Mouse (Mus musculus) midbrain, embryonic 10.5 days (tissue): ENCODE measurements around the gene Sec14l1. TPM values are rescaled to one million over a fixed set of nuclear protein-coding genes. Genes with fewer than 3 reads are reported as not detected.

ENCODE experiments used
- DNase-seq: peaks from one replicate; pipeline ENCODE4 v3.0.0-alpha.2; 2017; ENCODE audit warnings: low spot score
- H3K27ac ChIP-seq: fragments of 300-500 bp; sonication (generic); replicated peaks from 2 replicates; pipeline ENCODE4 v1.5.1; 2016; ENCODE audit warnings: mild to moderate bottlenecking
- H3K27me3 ChIP-seq: fragments of 300-500 bp; sonication (generic); 2 replicates; pipeline ENCODE4 v1.6.1; 2016; ENCODE audit warnings: low read depth, mild to moderate bottlenecking; ENCODE audit not compliant: poor library complexity, severe bottlenecking
- H3K36me3 ChIP-seq: fragments of 300-500 bp; sonication (generic); 2 replicates; pipeline ENCODE4 v1.6.1; 2016; ENCODE audit warnings: mild to moderate bottlenecking, moderate library complexity
- H3K4me1 ChIP-seq: fragments of 300-500 bp; sonication (generic); 2 replicates; pipeline ENCODE4 v1.6.1; 2016
- H3K4me3 ChIP-seq: fragments of 300-500 bp; sonication (generic); 2 replicates; pipeline ENCODE4 v1.5.1; 2016; ENCODE audit warnings: mild to moderate bottlenecking, moderate library complexity
- H3K9me3 ChIP-seq: fragments of 300-500 bp; sonication (generic); replicated peaks from 2 replicates; pipeline ENCODE4 v1.6.1; 2016; ENCODE audit warnings: mild to moderate bottlenecking
- WGBS: fragments of 180-500 bp; shearing (Covaris S2); methylation state at CpG from one replicate; pipeline ENCODE4 v1.1.7; 2016; 5-methylcytosine and 5-hydroxymethylcytosine counted together
- polyA plus RNA-seq: library from polyadenylated mRNA; unstranded; fragments of >200 nt; fragmentation: Nextera tagmentation; extraction: Ambion mirVana; gene quantifications from 2 replicates; pipeline ENCODE4 v1.2.1, GENCODE M21; 2016

Gene Sec14l1
- polyA plus RNA-seq, 1 experiment from 2014 or later = 49.9 TPM

- 93% methylated on average over 18 of the region's 18 CpGs for WGBS
- Histone ChIP-seq H3K27ac (no peak overlapping the region), H3K4me3 (no peak overlapping the region), H3K4me1 (peaks cover under 1% of the 10 kb centered on the region), H3K36me3 (peaks cover 57% of the 10 kb centered on the region), H3K27me3 (no peaks in the 10 kb centered on the region), H3K9me3 (no peaks in the 10 kb centered on the region)
- DNase-seq = no peak
These were observed 26.5 kb downstream of the Sec14l1 start for GRCm38 (mm10) chr11:117141376-117142001.

GRCm38 (mm10) chr11:117142507-117142906, 27.5 kb downstream of the Sec14l1 start:
- H3K4me3 ChIP-seq = no peak overlapping the region
- no peak for DNase-seq
- peaks cover 67% of the 10 kb centered on the region for H3K36me3 ChIP-seq
- no peaks in the 10 kb centered on the region for H3K9me3 ChIP-seq
- no peak overlapping the region for H3K27ac ChIP-seq
- H3K4me1 ChIP-seq = peaks cover 9% of the 10 kb centered on the region
- no peaks in the 10 kb centered on the region for H3K27me3 ChIP-seq
- WGBS = 87% methylated on average over 4 of the region's 4 CpGs

- H3K4me1 ChIP-seq = peaks cover 20% of the 10 kb centered on the region
- peaks cover 95% of the 10 kb centered on the region for H3K36me3 ChIP-seq
- no peak overlapping the region for H3K27ac ChIP-seq
- H3K4me3 ChIP-seq = no peak overlapping the region
- no peak for DNase-seq
- WGBS = 92% methylated on average over 14 of the region's 14 CpGs
- H3K27me3 ChIP-seq = no peaks in the 10 kb centered on the region
- no peaks in the 10 kb centered on the region for H3K9me3 ChIP-seq
These were observed 30.6 kb downstream of the Sec14l1 start for GRCm38 (mm10) chr11:117145451-117146117.

- no peak for DNase-seq
- peaks cover 100% of the 10 kb centered on the region for H3K36me3 ChIP-seq
- H3K27me3 ChIP-seq = no peaks in the 10 kb centered on the region
- WGBS = 92% methylated on average over 6 of the region's 6 CpGs
- H3K4me3 ChIP-seq = no peak overlapping the region
- peaks cover 20% of the 10 kb centered on the region for H3K4me1 ChIP-seq
- no peaks in the 10 kb centered on the region for H3K9me3 ChIP-seq
- H3K27ac ChIP-seq = no peak overlapping the region
These were observed 31.1 kb downstream of the Sec14l1 start for GRCm38 (mm10) chr11:117146118-117146506.

- no peak for DNase-seq
- Histone ChIP-seq H3K9me3 (no peaks in the 10 kb centered on the region), H3K4me1 (peaks cover 20% of the 10 kb centered on the region), H3K27ac (no peak overlapping the region), H3K36me3 (peaks cover 99% of the 10 kb centered on the region), H3K4me3 (no peak overlapping the region), H3K27me3 (no peaks in the 10 kb centered on the region)
- 60% methylated on average over 24 of the region's 24 CpGs for WGBS
These were observed 32.0 kb downstream of the Sec14l1 start for GRCm38 (mm10) chr11:117146776-117147536.

GRCm38 (mm10) chr11:117148893-117149685, 34.1 kb downstream of the Sec14l1 start:
- DNase-seq = no peak
- WGBS = 86% methylated on average over 18 of the region's 18 CpGs
- H3K4me1 ChIP-seq = peaks cover 30% of the 10 kb centered on the region
- H3K4me3 ChIP-seq = no peak overlapping the region
- peaks cover 93% of the 10 kb centered on the region for H3K36me3 ChIP-seq
- H3K27ac ChIP-seq = no peak overlapping the region; the same call in 1 of the 2 replicates
- H3K9me3 ChIP-seq = no peaks in the 10 kb centered on the region
- H3K27me3 ChIP-seq = no peaks in the 10 kb centered on the region

GRCm38 (mm10) chr11:117150467-117150966, 35.5 kb downstream of the Sec14l1 start:
- Histone ChIP-seq H3K4me1 (peaks cover 33% of the 10 kb centered on the region), H3K4me3 (no peak overlapping the region), H3K36me3 (peaks cover 93% of the 10 kb centered on the region), H3K9me3 (no peaks in the 10 kb centered on the region), H3K27ac (no peak overlapping the region), H3K27me3 (no peaks in the 10 kb centered on the region)
- 90% methylated on average over 9 of the region's 9 CpGs for WGBS
- no peak for DNase-seq

GRCm38 (mm10) chr11:117151461-117151860, 36.5 kb downstream of the Sec14l1 start:
- no peaks in the 10 kb centered on the region for H3K27me3 ChIP-seq
- H3K36me3 ChIP-seq = peaks cover 92% of the 10 kb centered on the region
- 91% methylated on average over 7 of the region's 7 CpGs for WGBS
- no peaks in the 10 kb centered on the region for H3K9me3 ChIP-seq
- no peak overlapping the region for H3K27ac ChIP-seq
- H3K4me3 ChIP-seq = no peak overlapping the region
- no peak for DNase-seq
- H3K4me1 ChIP-seq = peaks cover 42% of the 10 kb centered on the region

- Histone ChIP-seq H3K27me3 (no peaks in the 10 kb centered on the region), H3K4me1 (peaks cover 39% of the 10 kb centered on the region), H3K9me3 (no peaks in the 10 kb centered on the region), H3K27ac (no peak overlapping the region), H3K4me3 (no peak overlapping the region), H3K36me3 (peaks cover 90% of the 10 kb centered on the region)
- DNase-seq = no peak
- whole genome bisulfite sequencing = 94% methylated on average over 6 of the region's 6 CpGs
These were observed 37.6 kb downstream of the Sec14l1 start for GRCm38 (mm10) chr11:117152541-117152940.

- no peaks in the 10 kb centered on the region for H3K27me3 ChIP-seq
- H3K4me1 ChIP-seq = peaks cover 39% of the 10 kb centered on the region
- no peak for DNase-seq
- 87% methylated on average over 9 of the region's 9 CpGs for WGBS
- H3K4me3 ChIP-seq = no peak overlapping the region
- H3K36me3 ChIP-seq = peaks cover 90% of the 10 kb centered on the region
- H3K27ac ChIP-seq = peak overlapping the region; percentile 43
- no peaks in the 10 kb centered on the region for H3K9me3 ChIP-seq
These were observed 38.6 kb downstream of the Sec14l1 start for GRCm38 (mm10) chr11:117153553-117153952.

GRCm38 (mm10) chr11:117154088-117154815, 39.3 kb downstream of the Sec14l1 start:
- H3K27ac ChIP-seq = peak overlapping the region; percentile 43; the same call in 1 of the 2 replicates
- H3K36me3 ChIP-seq = peaks cover 89% of the 10 kb centered on the region
- WGBS = 72% methylated on average over 7 of the region's 7 CpGs
- H3K4me1 ChIP-seq = peaks cover 33% of the 10 kb centered on the region
- H3K4me3 ChIP-seq = no peak overlapping the region
- no peaks in the 10 kb centered on the region for H3K27me3 ChIP-seq
- DNase-seq = no peak
- H3K9me3 ChIP-seq = no peaks in the 10 kb centered on the region
